Mouse (Mus musculus) stomach, postnatal 0 days (tissue): Measurements from ENCODE around the gene Tgm5. TPM values are rescaled to one million over a fixed set of nuclear protein-coding genes. Genes with fewer than 3 reads are reported as not detected.
"Not testable (repeated sequence)": the region's sequence is repeated elsewhere in the genome, so short reads cannot be mapped to it uniquely, and the experiment has no call there.

ENCODE experiments used
- ATAC-seq: fragments of 200-750 bp; cut with Nextera tagmentation; 2 replicates; pipeline ENCODE4 v1.8.0; 2017; ENCODE audit not compliant: low FRiP score, low TSS enrichment
- DNase-seq: peaks from one replicate; pipeline ENCODE4 v3.0.0-alpha.2; 2016; ENCODE audit warnings: low spot score
- H3K27ac ChIP-seq: fragments of 300-500 bp; sonication (generic); replicated peaks from 2 replicates; pipeline ENCODE4 v1.5.1; 2014; ENCODE audit warnings: mild to moderate bottlenecking, control low read depth
- H3K27me3 ChIP-seq: fragments of 300-500 bp; sonication (generic); 2 replicates; pipeline ENCODE4 v1.6.1; 2014; ENCODE audit warnings: low read length; ENCODE audit not compliant: control insufficient read depth, insufficient read depth
- H3K36me3 ChIP-seq: fragments of 300-500 bp; sonication (generic); 2 replicates; pipeline ENCODE4 v1.6.1; 2014; ENCODE audit warnings: low read length, mixed read lengths; ENCODE audit not compliant: control insufficient read depth, insufficient read depth
- H3K4me1 ChIP-seq: fragments of 300-500 bp; sonication (generic); replicated peaks from 2 replicates; pipeline ENCODE4 v1.6.1; 2014; ENCODE audit warnings: antibody characterized with exemption; ENCODE audit not compliant: control insufficient read depth, insufficient read depth
- H3K4me2 ChIP-seq: fragments of 300-500 bp; sonication (generic); replicated peaks from 2 replicates; pipeline ENCODE4 v1.6.1; 2014; ENCODE audit warnings: low read depth, mild to moderate bottlenecking, control low read depth, moderate library complexity
- H3K4me3 ChIP-seq: fragments of 300-500 bp; sonication (generic); 2 replicates; pipeline ENCODE4 v1.5.1; 2014; ENCODE audit warnings: low read depth, low read length, control low read depth
- H3K9ac ChIP-seq: fragments of 300-500 bp; sonication (generic); 2 replicates; pipeline ENCODE4 v1.6.1; 2014; ENCODE audit warnings: mild to moderate bottlenecking, low read length, control low read depth, mixed read lengths
- H3K9me3 ChIP-seq: fragments of 300-500 bp; sonication (generic); 2 replicates; pipeline ENCODE4 v1.6.1; 2016; ENCODE audit warnings: low read length; ENCODE audit not compliant: control insufficient read depth
- CTCF ChIP-seq: IDR thresholded peaks from 2 replicates; pipeline ENCODE4 v1.5.1; 2016; ENCODE audit warnings: antibody characterized with exemption, low read depth, mild to moderate bottlenecking, moderate library complexity
- EP300 ChIP-seq: optimal IDR thresholded peaks from 2 replicates; pipeline ENCODE3; 2016; ENCODE audit warnings: antibody characterized with exemption
- WGBS: fragments of 180-500 bp; shearing (Covaris S2); extraction: QIAGEN DNeasy Blood & Tissue Kit; methylation state at CpG from one replicate; pipeline ENCODE4 v1.1.7; 2014; 5-methylcytosine and 5-hydroxymethylcytosine counted together
- polyA plus RNA-seq: library from polyadenylated mRNA; unstranded; fragments of >200 nt; fragmentation: Nextera tagmentation; extraction: Ambion mirVana; gene quantifications from 2 replicates; pipeline ENCODE4 v1.2.1, GENCODE M21; 2015

The Tgm5 gene
- polyA plus RNA-seq, 1 experiment from 2014 or later = 1.8 TPM

DNA sequence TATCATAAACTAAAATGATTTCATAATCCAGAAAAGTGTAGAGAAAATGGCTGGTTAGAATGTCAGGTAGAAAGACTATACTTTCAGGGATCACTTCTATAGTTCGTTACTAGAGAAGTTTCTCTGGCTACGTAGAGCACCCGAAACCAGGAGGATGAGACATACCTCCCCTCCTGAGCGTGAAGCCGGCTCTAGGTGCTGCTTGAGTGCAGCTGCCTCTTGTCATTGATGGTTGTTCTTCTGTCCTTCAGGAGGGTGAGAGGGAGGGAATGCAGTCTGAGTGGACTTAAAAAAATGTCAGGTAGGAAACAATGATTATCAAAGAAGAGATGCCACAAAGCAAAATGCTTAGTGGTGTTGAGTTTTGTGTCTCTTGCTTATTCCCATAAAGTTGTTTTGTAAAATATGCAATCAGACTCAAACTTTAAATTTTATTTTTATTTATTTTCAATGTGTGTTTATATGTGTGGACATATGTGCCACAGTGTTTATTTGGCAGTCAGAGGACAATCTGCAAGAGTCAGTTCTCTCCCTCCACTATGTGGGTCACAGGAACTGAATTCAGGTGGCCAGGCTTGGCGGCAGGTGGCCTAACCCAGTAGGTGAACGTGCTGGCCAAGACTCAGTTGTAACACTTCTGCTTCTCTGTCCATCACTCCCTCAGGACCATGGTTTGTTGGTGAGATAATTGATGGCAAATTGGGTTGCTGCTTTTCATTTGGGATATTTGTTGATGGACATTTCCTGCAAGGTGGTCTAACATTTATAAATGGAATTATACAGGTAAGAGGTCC, 81.4 kb downstream of the Tgm5 start:
- Histone ChIP-seq H3K9ac (no peak overlapping the region), H3K27ac (no peak overlapping the region), H3K4me2 (no peak overlapping the region), H3K4me3 (no peak overlapping the region), H3K4me1 (no peaks in the 10 kb centered on the region), H3K36me3 (no peaks in the 10 kb centered on the region), H3K9me3 (no peaks in the 10 kb centered on the region), H3K27me3 (no peaks in the 10 kb centered on the region)
- ATAC-seq (no peak), DNase-seq (no peak)
- TF ChIP-seq EP300 = no peak
- 86% methylated on average over 7 of the region's 7 CpGs for WGBS

DNA sequence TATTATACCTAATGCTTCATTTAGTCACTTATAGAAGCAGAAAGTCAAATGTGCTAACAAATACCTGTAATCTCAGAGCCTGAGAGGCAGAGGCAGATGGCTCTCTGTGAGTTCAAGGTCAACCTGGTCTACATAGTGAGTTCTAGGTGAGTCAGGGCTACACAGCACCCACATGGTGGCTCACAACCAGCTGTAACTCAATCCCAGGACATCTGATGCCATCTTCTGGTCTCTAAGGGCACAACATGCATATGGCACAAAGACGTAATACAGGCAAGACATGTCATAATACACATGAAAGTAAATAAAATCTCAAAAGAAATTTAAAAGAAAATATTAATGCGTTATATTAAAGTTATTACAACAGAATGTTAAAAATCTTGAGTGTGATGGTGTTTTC, 82.1 kb downstream of the Tgm5 start:
- no peaks in the 10 kb centered on the region for H3K36me3 ChIP-seq
- no peak overlapping the region for H3K9ac ChIP-seq
- WGBS = 76% methylated on average over 2 of the region's 2 CpGs
- H3K27me3 ChIP-seq = no peaks in the 10 kb centered on the region
- no peak for DNase-seq
- H3K4me2 ChIP-seq = no peak overlapping the region
- H3K27ac ChIP-seq = no peak overlapping the region
- H3K4me1 ChIP-seq = no peaks in the 10 kb centered on the region
- TF ChIP-seq CTCF = peak; percentile 63
- TF ChIP-seq EP300 = no peak
- no peak overlapping the region for H3K4me3 ChIP-seq
- no peak for ATAC-seq
- H3K9me3 ChIP-seq = no peaks in the 10 kb centered on the region

DNA sequence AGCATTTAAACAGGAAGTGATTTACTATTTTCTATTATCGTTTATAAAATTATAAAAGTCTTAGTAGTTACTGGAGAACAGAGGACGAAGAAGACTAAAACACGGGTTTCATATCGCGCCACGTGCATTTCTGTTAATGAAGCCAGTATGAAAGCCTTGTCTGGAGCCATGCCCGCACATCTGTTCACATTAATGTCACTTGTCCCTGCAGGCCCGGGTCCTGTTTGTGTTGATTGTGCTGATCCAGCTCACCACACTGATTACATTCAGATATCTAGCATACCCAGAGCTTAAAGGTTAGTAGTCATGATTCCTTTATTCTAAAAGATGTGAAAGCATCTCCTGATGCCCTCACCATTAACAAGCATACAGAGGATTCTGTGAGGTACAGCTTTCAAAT, 86.8 kb downstream of the Tgm5 start:
- ATAC-seq = no peak
- Histone ChIP-seq H3K9ac (no peak overlapping the region), H3K4me1 (no peaks in the 10 kb centered on the region), H3K27me3 (no peaks in the 10 kb centered on the region), H3K27ac (no peak overlapping the region), H3K36me3 (no peaks in the 10 kb centered on the region), H3K4me3 (no peak overlapping the region), H3K9me3 (no peaks in the 10 kb centered on the region), H3K4me2 (no peak overlapping the region)
- no peak for DNase-seq
- 78% methylated on average over 8 of the region's 8 CpGs for WGBS
- no peak for TF ChIP-seq CTCF
- no peak for TF ChIP-seq EP300

- not testable (repeated sequence) for H3K4me1 ChIP-seq, H3K4me2 ChIP-seq, H3K9me3 ChIP-seq, H3K4me3 ChIP-seq, H3K9ac ChIP-seq, H3K27ac ChIP-seq, H3K27me3 ChIP-seq, H3K36me3 ChIP-seq, DNase-seq, ATAC-seq
- WGBS = 73% methylated on average over 1 of the region's 1 CpGs
These were observed 89.0 kb downstream of the Tgm5 start for GRCm38 (mm10) chr2:120996607-120997006.

Other genes with a start within 250 kb of the Tgm5 start
- gene Cdan1, start 235.7 kb downstream of the Tgm5 start, polyA plus RNA-seq = 2.4 and 2.5 TPM in 2 replicates
- 0.95 and 1.2 TPM in 2 replicates for gene Ttbk2, start 235.2 kb downstream of the Tgm5 start, polyA plus RNA-seq
- gene Ubr1, start 115.1 kb downstream of the Tgm5 start, polyA plus RNA-seq = 8.5 and 8.9 TPM in 2 replicates
- gene Tmem62, start 108.8 kb downstream of the Tgm5 start, polyA plus RNA-seq = 9.9 and 10.7 TPM in 2 replicates
- gene Ccndbp1, start 77.4 kb downstream of the Tgm5 start, polyA plus RNA-seq = 31.1 and 33.6 TPM in 2 replicates
- 0.22 and 0.23 TPM in 2 replicates for gene Epb42, start 48.8 kb downstream of the Tgm5 start, polyA plus RNA-seq
- not detected in 2 replicates for gene Tgm7, start 24.0 kb upstream of the Tgm5 start, polyA plus RNA-seq
- gene Adal, start 54.6 kb upstream of the Tgm5 start, polyA plus RNA-seq = 9.6 and 9.7 TPM in 2 replicates
- 12.6 and 14.9 TPM in 2 replicates for gene Lcmt2, start 54.8 kb upstream of the Tgm5 start, polyA plus RNA-seq
- gene Tubgcp4, start 84.8 kb upstream of the Tgm5 start, polyA plus RNA-seq = 14.2 and 15.4 TPM in 2 replicates
- 5.5 and 5.8 TPM in 2 replicates for gene Zscan29, start 85.3 kb upstream of the Tgm5 start, polyA plus RNA-seq
- gene Trp53bp1, start 185.6 kb upstream of the Tgm5 start, polyA plus RNA-seq = 9.6 and 10.6 TPM in 2 replicates
- 1.3 and 2.1 TPM in 2 replicates for gene Map1a, start 203.8 kb upstream of the Tgm5 start, polyA plus RNA-seq